Mouse (Mus musculus): Measurements from ENCODE around the gene Gsn.

The Gsn gene

DNA sequence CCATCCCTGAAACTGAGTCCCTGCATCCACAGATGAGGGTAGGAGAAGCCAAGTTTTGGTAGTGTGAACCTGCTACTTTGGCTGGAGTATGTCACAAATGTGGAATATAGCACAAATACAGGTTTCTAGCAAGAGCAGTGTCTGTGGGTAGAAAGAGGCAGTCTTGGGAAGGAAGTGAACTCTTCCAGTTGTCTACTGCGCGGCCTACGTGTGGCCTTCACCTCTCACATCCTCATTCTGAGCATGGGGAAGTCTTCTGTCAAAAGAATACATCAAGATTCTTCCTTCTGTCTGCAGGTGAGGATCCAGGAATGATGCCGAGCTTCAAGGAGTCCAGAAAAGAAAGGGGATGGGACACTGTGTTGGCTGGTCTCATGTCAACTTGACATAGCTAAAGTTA lies 2.4 kb upstream of the Gsn start:
- DNase-seq (ENCODE audit: low read depth, low spot score), result no peak

DNA sequence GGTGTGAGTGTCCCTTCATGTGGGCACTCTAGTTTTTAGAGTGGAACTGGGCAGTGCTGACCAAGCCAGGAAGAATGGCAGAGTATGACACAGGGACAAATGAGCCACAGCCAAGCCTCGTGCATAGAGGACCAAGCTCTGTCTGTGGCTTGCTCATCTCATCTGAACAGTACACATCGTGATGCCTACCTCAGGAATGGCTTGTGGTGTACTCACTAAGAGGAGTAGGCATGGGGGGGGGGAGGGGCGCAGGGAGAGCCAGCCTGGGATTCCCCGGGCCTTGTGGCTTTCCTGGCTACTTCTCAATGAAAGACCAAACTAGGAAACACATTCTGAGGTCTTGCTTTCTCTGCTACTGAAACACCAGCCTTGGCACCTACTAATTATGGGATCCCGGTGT lies 1.2 kb upstream of the Gsn start:
- no peak for DNase-seq (ENCODE audit: low read depth, low spot score)

DNA sequence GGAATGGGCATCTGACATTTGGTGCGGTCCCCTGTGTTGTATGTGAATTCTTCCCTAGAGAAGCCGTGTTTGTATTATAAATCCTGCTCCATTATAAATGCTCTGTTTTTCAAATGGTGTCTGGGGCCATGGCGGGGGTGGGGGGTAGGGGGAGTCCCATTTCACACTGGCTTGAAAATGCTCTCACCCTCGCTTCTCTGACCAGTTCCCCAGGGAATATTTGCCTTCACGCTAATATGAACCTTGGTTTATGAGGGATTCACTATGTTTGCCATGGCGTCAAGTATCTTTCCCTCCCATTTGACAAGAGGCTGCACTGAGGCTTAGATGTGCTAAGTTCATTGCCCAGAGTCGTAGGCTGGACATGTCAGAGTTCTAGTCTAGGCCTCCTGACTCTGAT lies 718 bp upstream of the Gsn start:
- DNase-seq (ENCODE audit: low read depth, low spot score), result no peak

DNA sequence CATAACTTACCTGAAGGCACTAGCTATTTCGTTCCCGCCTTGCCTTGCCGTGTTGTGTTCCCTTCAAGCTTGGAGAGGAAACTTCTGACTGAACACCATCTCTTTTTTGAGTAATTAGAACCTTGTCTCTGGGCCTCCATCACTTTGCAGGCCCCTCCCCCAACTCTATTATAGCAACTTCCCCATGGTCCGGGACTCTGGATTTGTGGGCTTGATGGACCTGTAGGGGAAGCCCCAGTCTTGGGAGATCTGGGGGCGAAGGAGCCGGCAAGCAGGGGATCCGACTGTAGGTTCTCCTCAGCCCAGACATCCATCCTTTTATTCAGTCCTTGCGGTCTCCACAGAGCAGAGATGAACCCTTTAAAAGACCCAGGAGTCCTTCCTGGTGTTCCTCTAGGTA lies 752 bp downstream of the Gsn start:
- DNase-seq (ENCODE audit: low read depth, low spot score), result no peak

DNA sequence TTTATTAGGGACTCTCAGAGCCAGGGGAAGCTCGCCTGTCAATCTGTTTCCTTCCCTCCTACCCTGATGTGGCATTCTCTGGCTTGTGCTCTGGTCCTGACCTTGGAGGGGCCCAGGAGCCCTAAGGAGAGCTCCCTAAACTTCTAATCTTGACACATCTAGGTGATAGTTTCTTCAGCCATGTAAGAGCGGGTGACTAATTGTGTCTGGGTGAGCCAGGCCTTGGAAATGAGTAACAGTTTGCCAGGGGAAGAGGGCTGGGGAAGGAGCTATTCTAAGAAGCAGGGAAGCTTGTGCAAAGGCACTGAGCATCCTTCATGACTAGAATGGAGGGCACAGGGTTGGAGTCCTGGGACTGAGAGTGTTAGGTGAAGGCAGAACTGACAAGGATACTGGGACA lies 1.7 kb downstream of the Gsn start:
- DNase-seq (ENCODE audit: low read depth, low spot score), result no peak

DNA sequence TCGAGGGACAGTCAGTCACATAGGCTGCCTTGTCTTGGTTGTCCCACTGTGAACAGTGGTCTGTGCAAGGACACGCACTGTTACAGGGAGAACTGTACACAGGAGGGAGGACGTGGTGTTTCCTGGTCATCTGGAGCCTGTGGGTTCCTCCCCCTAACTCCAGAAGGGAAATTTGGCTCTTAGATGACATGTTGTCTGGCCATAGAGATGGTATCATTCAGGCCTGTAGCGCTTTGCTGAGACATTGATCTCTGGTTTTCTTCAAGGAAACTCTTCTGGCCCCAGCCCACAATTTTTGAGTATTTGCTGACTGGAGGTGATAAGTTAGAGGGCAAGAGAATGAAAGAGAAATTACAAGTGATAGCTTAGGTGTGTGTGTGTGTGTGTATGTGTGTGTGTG lies 2.4 kb downstream of the Gsn start:
- DNase-seq (ENCODE audit: low read depth, low spot score), result no peak

DNA sequence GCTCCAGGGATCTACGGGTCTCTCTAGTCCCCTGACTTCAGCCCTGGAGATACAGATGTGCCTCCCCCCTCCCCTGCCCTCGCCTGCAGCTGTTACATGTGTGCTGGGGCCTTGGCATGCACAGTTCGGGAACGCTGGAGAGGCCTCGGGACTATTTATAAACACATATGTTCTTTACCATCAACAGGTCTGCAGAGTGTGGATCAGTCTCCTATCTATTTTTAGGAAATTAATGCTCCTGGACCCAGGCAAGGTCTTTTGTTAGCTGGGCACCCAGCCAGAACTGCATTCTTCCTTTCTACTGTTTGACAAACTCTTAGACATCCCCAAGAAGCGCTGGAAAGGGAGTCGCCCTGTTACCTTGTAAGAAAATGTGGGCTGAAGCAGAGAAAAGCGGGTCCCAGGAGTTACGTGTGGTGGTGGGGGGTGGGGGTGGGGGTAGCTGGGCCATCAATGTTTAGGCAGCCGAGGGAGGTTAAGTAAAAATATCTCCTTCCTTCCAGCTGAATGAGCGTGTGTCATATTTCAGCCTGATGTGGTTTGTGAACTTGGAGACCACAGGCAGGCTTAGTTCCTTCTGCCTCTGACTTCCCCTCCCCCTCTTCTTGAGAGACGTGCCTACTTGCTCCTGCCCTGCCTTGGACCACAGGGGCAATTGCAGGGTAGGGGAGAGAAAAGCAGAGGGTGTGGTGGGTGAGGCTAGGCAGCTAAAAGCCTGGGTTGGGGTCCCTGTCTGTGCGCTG lies 3.3 kb downstream of the Gsn start:
- peak; percentile 62 for DNase-seq (ENCODE audit: low read depth, low spot score)

DNA sequence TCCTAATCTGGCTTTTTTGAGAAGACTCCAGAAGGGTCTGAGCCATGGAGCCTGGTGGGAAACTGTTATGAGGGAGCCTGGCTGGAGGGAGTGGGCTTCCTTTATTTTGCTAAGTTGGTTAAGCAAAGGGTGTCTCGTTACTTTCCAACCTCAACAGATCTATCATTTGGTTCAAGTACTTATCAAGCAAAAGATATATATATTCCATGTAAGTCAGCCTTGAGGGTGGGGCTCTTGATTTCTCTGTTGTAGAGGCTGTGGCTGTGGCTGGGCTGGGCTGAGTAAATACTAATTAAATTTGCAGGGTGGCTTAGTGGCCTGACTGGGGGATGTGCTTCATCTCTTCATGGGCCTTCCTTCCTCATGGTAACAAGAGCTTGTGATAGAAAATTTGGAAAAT lies 4.1 kb downstream of the Gsn start:
- DNase-seq (ENCODE audit: low read depth, low spot score), result no peak

DNA sequence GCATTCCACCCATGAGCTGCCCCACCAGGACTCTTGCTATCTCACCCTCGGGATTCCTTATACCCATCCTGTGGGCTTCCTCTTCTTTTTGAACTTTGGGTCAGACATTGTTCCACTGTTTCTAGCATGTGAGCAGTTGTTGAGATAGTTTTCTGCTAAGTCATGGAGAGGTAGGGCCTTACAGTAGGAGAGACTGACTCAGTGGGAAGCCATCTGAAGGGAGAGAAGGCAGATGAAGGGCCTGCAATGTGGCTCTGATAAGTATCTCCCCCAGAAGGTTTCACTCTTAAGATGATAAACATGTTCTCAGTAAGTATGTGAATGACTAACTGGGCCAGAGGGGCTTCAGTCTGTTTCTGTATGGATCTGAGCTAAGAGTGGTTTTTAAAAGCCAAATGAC lies 7.9 kb downstream of the Gsn start:
- DNase-seq (ENCODE audit: low read depth, low spot score), result no peak

DNA sequence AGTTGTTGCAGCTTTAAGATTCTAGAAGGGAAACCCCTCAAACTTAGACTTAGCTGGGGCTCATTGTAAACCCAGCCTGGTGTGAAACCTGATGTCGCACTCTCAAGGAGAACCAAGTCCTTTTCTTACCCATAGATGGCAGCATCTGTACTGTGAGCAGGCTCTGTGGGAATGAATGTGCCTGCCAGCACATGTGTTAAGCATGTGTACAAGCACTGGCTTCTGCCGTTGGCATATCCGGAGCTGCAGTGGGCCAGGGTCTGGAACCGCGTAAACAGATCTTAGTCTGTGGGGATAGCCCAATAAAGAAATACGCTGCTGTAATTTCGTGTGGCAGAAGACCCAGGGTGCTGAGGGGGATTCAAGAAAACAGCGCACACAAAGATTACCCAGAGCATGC lies 9.1 kb downstream of the Gsn start:
- DNase-seq (ENCODE audit: low read depth, low spot score), result peak; percentile 70

DNA sequence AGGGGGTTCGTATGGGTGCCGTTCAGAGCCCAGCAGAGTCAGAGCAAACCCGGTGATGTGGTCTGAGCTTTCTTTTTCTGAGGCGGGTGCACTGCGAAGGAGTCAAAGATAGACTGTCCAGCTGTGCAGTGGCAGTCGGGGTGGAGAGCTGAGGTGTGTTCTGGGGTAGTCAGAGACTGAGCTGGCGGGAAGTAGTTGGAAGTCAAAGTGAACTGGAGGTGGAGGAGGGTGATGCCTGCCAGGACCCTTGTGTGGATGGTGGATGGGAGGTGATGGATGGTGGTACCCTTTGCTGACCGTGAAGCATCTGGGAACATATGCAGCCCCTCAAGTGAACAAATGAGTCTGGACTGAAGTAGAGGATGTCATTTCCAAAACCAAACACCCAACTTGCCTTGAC lies 9.6 kb downstream of the Gsn start:
- no peak for DNase-seq (ENCODE audit: low read depth, low spot score)

DNA sequence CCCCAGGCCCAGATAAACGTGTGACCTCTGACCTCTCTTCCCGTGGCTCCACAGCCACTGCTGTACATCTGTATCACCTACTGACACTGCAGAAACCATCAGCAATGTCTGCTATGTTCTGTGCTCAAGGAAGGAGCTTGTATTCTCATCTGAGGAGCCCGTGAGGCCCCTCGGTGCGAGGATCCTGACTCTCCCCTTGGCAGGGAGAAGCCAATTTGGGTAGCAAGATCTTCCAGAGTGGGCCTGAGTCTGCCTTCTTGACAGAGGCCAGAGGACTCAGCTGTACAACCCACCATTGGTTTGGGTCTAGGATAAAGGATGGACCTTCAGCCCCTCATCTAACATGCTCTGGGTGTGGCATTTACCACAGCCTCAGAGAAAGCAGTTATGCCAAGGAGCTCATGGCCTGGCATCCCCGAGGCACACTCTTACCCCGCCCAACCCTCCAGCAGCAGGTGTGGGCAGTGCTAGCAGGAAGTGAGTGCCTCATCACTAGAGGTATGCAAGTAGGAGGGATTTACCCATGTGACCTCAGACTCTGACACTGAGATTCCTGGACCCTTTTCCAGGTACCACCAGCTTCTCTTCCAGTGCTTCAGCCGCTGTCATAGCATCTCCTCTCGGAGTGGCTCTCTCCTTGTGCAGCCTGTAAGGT lies 10.2 kb downstream of the Gsn start:
- no peak for DNase-seq (ENCODE audit: low read depth, low spot score)

DNA sequence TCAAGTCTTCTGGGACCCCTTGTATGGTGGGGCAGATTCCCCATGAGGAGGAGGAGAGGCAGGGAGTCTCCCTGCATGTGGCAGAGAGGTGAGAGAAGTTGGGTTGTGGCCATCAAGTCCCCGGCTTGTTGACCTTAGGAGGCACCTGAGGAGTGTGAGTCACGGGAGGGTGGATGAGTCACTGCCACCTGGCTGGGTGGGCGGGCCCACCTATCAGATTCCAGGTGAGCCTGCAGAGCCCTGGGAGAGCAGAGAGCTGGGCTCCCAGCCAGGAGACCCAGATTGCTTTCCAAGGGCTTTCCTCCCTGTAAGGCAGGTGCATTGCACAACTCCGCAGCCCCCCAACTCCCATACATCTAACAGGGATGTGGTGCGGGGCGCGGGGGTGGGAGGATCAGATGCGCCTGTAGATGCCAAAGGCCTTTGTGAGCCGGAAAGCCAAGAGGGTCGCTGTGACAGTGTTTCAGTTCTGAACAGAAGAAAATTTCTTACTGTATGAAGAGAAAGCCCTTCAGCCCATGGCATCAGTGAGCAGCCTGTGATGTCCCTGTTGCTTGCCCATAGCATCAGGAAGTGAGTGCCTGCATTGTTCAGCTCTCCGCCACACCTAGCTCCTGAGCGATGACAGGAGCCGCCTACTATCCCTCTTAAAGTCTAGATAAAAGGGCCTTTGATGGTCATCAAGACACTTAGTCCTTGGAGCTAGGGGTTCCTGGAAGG lies 11.1 kb downstream of the Gsn start:
- DNase-seq (ENCODE audit: low read depth, low spot score), result no peak

DNA sequence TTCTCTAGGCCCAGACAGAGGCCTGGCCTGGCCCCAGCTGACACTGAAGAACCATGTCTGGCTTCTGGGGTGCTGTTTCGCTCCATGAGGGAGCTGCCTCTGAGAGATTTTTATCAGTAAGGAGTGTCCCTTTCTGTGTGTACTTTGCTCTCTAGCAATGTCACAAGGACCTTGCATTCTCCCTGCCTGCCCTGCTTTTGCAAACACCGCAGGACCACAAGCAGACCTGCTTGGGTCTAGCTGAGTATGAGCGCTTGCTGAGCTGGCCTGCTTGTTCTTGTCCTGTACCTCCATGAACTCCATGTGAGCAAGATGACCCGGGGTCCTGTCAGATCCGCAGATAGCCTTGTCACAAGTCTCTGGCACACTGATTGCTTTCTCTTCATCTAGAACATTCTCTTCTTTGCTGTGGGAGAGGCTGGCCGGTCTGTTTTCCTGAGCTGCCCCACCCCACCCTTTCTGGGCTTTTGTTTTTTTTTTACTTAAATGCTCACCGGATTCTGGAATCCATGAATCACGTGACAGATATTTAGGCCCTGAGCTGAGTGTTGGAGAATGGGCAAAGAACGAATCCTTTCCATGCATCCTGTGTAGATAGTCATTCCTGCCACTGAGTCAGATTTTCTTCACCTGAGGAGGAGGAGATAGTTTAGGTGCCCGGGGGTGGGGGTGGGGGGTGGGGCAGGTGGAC lies 11.8 kb downstream of the Gsn start:
- DNase-seq (ENCODE audit: low read depth, low spot score), result no peak

DNA sequence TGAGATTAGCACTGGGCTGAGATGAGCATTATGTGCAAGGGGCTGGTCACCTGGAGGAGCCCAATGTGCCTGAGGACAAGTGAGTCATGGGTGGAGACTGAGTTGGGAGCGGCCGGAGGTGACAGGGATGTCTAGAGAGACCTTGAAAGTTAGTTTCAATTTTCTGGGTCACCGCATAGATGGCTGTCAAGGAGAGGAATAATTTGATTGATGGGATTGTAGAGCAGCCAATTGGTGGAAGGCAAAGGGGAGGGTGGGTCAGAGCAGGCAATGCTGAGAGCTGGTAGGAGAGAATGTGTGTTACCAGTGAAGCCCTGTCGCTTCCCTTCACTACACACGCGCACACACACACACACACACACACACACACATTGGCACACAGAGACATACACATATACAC lies 13.0 kb downstream of the Gsn start:
- DNase-seq (ENCODE audit: low read depth, low spot score), result no peak

DNA sequence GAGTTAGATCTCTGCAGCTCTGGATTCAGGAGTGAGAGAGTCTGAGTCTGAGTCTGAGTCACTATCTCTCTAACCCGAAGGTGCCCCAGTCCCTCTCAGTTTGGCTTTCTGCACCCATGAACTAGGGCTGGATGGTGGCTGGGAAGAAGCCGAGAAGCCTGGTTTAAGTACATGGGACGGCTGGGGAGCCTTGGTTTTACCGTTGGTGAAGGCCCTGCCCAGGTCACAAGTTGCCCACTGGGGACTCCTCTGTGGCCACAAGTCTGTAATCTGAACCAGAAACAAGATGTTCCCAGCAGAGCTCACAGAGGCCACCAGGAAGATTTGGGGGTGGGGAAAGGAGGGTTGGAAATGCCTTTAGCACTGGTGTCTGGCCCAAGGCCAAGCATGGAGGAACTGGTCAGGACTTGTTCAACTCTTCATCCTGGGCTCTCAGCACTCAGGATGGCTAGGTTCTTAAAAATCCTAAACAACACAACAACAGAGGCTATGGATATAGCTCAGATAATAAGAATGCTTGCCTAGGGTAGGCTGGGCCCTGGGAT lies 13.6 kb downstream of the Gsn start:
- no peak for DNase-seq (ENCODE audit: low read depth, low spot score)

DNA sequence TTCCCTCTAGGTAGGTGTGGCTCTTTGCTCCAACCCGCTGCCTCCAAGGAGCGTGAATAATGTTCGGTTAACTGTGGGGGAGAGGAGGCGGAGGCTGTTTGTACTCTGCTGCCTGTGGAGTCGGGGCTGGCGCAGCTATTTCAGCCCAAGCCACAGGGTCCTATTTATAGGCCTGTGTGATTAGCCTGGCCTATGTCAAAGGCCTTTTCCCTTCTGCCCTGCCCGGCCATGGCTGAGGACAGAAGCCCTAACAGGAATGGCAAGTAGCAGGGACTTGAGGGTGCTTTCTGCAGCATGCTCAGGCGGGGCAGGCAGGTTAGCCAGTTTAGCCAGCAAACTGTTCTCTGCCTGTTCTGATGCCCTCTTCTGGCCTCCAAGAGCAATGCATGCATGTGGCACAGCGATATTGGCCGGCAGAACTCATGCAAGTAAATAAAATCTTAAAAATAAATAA lies 14.4 kb downstream of the Gsn start:
- DNase-seq (ENCODE audit: low read depth, low spot score), result peak; percentile 65

DNA sequence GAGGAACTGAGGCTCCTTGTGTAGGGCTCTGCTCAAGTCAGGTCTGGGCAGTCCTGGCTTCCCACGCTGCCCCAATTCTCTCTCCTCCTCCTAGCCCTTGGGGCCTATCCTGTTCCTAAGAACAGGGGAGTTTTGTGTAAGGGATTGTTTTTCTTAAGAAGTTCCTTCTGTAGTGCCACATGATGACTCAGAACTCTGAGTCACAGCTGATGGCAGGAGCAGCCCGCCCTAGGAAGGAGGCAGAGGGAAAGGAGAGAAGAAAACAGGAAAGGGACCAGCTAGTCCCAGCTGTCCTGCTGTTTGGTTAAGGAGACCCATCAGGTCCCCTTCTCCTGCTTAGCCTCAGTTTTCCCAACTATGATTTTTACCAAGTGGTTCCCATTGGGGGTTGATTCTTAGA lies 15.6 kb downstream of the Gsn start:
- no peak for DNase-seq (ENCODE audit: low read depth, low spot score)

DNA sequence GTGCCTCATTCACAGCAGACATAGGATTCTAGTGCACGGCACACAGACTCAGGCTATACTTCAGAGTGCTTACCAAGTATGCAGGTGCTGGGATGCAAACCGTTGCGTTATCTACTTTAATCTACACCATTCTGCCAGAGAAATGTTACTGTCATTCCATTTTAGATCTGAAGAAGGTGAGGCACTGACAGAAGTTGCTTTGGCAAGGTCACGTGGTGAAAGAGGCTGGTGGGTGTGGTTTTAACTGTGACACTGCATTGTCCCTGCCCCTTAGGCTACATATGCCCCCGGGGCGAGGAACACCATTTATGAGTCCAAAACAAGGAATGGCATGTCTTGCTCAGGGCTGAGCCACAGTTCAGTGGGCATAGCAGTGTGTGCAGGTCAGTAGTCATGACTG lies 16.7 kb downstream of the Gsn start:
- no peak for DNase-seq (ENCODE audit: low read depth, low spot score)

DNA sequence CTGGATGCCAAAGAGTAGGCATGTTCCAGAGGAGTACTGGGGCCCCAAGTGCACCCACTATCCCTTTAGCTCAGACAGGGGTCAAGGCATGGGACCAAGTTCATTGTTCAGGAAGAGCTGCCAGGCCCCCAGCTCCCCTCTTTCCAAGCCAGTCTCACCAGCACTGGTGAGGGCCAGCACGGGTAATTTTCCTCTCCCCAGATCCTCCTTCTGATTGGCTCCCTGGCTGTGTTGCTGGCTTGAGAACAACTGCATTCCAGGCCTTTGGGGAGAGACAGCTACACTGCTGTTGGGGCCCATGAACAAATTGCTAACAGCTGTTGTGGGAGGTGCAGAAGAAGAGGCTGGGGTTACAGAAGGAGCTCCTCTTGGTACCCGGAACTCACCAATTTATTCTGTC lies 17.4 kb downstream of the Gsn start:
- no peak for DNase-seq (ENCODE audit: low read depth, low spot score)

DNA sequence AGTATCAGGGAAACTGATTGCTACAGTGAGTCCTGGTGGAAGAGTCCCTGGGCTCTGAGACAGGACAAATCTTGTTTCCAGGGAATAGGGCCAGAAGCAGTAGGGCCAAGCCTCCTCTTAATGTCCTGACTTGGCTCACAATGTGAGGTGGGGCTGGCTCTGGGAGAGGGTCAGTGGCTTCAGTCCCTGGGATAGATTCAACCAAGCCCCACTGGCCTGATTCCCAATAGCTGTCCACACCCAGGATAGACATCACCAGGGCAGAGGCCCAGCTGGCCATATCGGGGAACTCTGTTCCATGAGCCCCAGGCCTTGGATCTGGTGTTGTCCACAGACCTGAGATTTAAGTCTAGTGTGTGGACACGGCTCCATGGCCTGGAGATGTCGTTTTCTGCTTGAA lies 21.5 kb downstream of the Gsn start:
- DNase-seq (ENCODE audit: low read depth, low spot score), result no peak

All from CD4-positive helper T cell, adult 2 months (primary cell).